Mouse (Mus musculus) R1 (cell line): ENCODE measurements around the gene Dennd4a.

Experiments used
- DNase-seq: peaks from one replicate; pipeline ENCODE4 v3.0.0-alpha.2; 2018; ENCODE audit warnings: low read depth, low spot score

The Dennd4a gene

DNA sequence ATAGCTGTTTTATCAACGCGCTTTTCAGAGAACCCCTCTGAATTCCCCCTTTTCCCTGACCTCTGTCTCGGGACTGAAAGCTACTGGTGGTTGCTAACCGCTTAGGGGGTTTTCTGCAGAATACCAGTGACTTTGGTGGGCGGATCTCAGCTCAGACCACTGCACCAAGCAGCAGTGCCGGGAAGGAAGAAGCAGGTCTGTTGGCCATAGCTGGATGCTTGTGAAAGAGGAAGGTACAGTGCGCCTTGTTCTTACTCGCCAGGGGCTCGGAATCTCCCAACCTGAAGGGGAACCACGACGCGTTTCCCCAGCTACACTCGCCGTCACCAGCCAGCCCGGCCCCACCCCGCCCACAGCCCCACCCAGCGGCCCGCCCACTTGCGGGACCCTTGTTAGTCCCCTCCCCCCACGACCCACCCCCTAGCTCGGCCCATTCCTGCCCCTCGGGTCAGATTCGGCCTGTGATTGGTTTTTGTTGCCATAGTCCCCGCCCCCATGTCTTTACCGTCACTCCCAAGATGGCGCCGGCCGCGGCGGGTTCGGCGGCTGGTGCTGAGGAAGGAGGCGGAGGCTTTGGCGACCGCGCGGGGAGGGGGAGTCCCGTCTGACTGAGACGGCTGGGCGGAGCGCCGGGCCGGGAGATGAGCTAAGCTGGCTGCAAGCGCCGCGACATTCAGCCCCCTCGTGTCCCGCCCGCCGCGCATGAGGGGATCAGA lies at the start of gene Dennd4a:
Gene Dennd4a (plus strand): TSS at position 519 of the 716 bp plus-strand sequence.
- peak; percentile 98 for DNase-seq

DNA sequence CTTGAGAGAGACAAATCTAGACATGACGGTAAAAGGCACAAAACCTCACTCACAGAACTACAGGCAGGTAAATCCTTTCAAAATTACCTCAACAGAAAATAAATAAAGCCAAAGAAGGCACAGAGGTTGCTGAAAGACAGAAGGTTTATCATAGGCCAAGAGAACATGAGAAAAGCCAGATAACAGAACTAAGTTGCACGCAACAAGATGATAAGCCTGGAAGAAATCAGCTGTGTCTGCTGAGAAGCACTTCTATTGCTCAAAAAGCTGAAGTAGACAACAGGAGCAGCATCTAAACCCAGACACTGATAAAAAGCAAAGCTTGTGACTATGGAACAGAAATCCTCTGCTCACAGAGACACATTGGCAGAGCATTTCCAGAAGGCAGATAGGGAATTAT lies 46.3 kb upstream of the Dennd4a start:
- DNase-seq = no peak

DNA sequence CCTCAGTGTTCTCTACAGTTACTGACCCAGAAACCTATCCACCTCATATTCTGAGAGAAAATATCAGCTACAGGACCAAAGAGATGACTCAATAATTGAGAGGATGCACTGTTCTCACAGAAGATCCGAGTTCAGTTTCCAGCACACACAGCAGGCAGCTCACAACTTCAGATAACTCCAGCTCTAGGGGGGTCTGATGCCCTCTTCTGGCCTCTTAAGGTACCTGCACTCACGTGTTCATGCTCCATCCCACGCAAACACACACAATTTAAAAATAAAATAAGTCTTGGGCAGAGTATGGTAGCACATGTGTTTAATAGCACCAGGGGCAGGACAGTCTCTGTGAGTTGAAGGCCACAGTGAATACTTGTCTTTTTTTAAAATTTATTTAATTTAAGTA lies 45.0 kb upstream of the Dennd4a start:
- DNase-seq = peak; percentile 52

DNA sequence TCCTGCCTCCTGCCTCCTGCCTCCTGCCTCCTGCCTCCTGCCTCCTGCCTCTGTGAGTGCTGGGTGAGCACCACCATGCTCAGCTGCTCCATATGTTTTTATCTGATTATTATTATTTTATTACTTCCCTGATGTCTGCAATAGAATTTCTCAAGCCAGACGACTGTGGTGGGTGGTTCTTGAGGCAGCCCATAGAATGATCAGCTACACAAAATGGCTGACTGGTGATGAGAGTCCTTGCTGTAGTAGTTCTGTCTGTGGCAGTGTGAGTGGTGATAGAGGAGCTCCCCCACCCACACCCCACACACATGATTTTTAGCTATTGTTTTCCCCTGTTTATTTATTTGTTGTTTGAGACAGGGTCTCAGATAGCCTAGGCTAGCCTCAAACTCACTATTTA lies 43.3 kb upstream of the Dennd4a start:
- DNase-seq = peak; percentile 31

DNA sequence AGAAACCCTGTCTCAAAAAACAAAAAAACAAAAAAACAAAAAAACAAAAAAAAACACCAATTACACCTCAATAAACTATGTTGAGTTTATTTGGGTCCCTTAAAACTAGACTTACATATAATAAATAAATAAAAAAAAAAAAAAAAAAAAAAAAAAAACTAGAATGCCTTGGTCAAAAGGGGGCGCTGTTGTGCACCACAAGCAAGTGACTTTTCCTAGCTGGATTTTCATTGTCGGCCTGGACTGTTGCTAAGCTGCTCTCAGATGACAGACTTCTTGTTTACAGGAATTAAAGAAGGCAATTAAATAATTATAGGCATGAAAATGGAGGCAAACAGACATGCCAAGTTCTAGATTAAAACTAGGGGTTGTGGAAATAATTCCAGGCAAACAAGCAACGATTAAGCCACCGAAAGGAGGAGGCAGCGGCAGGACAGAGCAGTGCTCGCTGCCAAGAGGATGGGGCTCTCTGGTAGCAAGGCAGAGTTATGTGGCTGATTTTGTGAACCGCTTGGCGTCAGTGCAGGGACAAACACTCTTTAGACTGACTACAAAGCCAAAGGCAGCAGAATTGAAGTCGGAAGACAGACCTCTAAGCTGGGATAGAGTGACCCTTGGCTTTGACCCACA lies 42.0 kb upstream of the Dennd4a start:
- peak; percentile 66 for DNase-seq

DNA sequence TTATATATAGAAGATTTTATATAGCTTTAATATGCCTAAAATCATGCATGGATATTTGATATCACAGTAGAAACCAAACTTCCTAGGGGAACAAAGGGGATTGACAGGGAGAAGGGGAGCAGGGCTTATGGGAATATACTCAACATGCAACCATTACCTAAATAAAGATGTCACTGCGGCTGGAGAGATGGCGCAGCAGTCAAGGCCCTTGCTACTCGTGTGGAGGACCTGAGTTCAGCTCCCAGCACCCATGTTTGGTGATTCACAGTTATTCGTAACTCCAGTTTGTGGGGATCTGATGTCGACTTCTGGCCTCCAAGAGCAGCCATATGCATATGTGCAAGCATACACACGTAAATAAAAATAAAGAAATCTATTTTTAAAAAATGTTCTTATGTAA lies 41.2 kb upstream of the Dennd4a start:
- no peak for DNase-seq

DNA sequence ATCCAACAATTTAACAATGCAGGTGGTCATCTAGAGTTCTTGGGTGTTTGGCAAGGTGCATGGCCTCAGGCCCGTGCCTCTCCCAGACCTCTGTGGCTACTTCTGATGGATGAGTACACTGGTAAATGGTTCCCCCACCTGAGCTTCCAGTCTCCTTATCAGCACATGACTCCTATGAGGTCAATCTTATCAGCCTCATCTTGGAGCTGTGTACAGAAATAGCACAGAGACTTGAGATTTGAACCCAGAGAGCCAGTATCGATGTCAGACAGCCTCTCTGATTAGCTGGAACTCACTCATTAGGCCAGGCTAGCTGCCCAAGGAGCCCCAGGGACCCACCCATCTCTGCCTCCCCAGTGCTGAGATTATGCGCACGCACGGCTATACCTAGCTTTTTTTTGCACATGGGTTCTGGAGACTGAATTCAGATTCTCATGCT lies 40.7 kb upstream of the Dennd4a start:
- no peak for DNase-seq

DNA sequence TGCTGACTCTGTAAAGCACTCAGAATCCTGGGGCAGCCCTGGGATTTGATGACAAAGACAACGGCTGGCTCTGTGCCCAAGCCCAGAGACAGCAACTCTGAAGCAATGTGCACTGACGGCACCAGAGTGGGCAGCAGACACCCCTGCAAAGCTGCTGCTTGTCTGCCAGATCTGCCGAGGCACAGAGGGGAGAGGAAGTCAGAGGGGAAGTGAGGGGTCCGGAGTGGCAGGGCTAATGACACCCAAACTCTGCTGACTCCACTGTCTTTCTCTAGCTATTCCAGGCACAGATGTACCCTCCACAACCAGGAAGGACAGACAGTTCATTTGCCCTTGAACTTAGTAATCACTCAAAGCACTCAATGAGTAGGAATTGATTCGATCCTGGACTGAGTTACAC lies 39.9 kb upstream of the Dennd4a start:
- DNase-seq = no peak

DNA sequence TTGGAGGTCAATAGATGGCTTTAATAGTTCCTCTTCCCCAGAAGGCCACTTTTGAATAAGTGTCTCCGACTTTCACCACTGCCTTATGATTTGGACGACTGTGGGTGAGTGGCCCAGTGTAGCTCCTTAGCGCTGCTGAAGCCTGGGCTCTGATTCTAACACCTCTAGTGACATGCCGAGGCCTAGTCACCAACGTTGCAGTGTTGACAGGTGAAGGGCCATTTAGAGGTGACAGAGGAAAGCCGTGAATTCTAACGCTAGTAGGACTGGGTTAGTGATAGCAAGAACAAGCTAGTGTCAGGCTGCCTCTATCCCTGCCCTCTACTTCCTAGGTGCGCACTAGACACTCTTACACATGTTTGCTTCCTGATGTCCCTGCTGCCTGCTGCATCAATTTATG lies 37.9 kb upstream of the Dennd4a start:
- no peak for DNase-seq

DNA sequence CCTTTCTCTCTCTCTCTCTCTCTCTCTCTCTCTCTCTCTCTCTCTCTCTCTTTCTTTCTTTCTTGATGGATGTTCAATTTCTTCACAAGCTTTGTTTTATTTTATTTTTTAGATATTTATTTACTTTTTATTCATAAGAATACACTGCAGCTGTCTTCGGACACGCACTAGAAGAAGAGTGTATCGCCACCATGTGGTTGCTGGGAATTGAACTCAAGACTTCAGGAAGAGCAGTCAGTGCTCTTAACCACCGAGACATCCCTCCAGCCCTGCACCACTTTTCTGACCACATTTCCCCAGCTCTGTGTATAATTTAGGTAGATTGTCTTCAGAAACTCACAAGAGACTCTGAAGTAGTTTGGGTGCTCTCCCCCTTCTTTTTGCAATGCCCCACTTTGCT lies 37.2 kb upstream of the Dennd4a start:
- DNase-seq = no peak

DNA sequence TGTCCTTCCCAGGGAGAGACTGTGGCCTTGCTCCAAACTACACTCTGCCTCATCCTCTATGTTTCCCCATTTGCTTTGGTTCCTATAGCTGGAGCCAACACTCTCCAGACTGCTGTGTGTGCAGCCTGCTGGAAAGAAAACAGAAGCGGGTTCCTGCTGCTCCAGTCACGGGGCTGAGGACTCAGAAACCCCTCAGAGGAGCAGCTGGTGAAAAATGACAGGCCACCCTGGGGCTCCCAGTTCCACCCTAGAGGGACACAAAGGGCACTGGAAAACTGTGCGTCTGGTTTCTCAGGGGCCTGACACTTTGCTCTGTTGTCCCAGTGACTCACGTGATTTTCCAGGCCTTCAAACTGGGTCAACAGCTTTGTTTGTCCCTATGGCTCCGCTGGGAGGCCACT lies 36.7 kb upstream of the Dennd4a start:
- DNase-seq = no peak

DNA sequence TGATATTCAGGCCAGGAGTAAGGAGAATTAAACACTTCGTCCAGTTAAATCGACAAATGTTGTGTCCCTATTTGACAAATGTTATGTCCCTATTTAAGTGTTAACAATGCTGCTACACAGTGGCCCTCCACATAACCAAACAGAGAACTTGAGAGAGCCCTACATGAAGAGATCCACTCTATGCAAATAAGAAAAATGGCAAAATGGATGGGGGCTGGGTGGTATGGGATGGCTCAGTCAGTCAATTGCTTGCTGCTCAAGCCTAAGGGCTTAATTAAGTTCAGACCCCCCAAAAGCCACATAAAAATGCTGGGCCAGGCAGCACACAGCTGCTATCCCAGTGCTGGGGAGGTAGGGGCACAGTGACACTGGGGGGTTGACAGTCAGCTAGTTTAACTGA lies 36.3 kb upstream of the Dennd4a start:
- DNase-seq = no peak

DNA sequence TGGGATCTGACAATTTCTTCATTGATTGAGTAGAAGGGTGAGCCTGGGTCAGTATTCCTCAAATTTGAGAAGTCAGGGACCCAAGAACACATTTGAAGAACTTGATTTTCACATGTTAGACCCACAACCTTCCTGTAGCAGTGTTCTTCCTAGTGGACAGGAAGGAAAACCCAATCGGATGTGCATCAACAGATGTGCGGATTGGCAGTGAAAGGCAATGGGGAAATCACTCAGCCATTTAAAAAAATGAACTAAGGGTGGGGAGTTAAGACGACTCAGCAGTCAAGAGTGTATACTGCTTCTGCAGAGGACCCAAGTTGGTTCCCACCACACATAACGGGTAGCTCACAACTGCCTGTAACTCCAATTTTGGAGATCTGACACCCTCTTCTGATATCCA lies 35.6 kb upstream of the Dennd4a start:
- no peak for DNase-seq

DNA sequence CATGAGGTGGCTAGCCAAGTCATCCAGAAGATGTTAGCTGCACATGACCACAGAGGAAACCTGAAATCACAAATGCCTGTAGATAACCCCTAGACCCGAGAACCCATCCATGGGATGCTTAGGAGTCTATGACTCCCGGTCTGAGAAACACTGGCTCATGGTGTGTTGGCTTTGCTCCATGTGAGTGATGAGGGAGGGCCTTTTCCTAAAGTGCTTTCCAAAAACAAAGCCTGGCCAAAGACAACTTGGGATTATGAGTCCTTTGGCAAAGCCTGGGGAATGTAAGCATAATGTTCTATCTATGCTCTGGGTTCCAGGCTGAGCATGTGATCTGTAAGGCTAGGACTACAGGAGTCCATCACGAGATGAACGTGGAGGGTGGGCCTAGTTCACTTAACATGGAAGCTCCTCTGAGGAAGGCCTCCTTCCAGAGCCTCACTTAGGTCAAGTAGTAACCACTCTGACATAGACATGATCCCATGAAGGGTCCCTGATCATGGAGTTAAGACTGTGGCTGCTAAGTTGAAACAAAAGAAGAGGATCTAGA lies 33.6 kb upstream of the Dennd4a start:
- no peak for DNase-seq

DNA sequence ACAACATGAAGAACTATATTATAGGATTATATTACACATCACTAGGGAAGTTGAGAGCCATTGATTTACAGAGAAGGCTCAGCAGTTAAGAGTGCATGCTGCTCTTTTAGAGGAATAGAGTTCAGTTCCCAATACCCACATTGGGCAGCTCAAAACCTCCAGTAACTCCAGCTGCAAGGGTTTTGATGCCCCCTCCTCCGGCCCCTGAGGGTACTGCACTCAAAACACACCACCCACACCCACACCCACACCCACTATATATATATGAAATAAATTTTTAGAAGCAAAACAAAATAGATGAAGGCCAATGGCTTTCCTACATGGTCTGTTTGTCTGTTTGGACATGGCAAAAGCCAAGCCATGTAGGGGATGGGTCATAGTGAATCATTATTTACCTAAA lies 33.0 kb upstream of the Dennd4a start:
- peak; percentile 37 for DNase-seq

DNA sequence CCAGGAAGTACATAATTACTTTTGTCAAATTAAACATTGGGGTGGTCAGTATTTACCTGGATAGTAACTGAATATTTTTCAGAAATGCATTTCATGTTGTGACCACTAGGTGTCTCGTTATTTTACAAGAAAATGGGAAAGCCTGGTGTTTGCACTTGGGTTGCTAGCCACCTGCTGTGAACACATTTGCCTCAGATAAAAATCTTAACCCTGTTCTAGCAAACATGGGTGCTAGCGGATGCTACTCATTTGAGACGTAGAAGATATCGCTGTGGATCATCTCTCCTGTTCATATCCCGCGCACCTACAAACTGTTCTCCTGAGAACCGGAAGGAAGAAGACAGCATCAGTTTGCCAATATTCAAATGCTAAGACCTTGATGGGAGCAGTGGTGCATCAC lies 31.5 kb upstream of the Dennd4a start:
- peak; percentile 61 for DNase-seq

DNA sequence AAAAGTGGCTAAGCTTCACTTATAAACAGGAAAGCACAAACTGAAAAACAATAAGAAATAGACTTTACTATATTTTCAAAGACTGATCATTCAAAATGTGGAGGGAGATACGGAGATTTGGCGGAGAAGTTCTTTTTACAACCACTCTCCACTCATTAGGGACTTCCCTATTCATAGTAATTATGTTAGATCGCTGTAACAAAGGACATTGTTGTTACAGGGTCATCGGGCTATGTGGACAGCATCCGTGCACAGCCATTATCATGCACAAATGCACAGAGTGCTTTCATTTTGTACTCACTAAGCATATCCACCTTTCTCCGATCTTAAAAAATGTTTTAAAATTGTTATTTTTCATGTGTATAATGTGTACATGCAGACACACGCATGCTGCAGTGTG lies 27.6 kb upstream of the Dennd4a start:
- DNase-seq = no peak

DNA sequence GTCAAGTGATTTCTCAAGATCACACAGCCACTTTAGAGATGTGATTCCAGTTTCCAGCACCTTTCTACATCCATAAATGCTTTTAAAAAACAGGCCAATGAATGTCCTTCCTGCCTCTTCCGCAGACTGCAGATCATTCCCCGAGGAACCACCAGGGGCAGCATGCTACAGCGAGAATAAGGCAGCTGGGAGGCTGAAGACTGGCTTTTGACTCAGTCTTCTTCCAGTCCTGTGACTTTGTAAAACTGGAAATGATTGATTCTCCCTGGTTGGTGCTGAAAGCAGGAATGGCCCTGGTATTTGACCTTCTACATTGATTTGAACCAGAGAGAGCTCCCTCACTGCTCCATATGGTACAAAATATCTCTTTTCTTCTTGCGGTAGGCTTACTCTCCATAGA lies 26.3 kb upstream of the Dennd4a start:
- peak; percentile 67 for DNase-seq

DNA sequence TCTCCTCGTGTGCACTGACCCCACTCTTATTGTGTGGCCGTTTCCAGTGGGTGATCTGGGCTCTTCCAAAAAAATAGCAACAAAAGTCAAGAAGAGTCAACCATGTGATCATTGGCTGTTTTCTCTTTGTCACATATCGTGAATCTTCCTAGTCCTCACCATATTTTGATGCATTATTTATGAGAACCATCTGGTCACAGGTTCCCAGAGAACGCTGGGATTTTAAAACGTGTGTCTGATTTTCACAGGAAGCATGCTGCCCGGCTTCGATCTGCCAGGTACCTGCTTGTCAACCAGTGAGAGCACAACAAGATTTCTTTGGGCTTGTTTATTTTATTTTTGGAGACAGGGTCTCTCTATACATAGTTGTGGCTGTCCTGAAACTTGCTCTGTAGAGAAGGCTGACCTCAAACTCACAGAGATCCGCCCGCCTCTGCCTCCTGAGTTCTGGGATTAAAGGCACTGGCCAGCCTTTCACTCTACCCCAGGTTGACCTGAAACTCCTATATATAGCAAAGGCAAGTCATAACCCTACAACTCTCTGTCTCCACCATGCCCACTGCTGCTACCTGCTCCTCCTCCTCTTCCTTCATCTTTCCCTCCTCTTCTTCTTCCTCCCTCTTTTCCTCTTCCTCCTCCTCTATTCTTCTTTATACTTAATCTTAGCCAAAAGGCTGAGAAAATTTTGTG lies 24.8 kb upstream of the Dennd4a start:
- no peak for DNase-seq

DNA sequence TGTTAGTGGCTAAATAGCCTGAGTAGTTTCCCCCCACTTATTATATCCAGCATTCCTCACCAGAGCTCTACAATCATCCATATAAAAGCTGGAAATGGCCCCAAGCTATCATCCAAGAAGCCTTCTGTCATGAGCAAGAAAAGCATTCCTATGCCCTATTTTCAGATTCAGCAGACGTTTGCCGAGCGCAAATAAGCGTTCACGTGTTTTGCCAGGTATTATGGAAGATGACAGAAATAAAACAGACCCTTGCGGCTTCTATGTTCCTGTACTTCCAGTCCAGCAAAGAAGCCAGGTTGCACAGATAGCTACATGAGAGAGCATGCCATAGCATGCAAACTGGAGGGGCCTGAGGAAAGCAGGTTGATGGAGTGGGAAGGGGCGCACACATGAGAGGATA lies 23.1 kb upstream of the Dennd4a start:
- DNase-seq = no peak

DNA sequence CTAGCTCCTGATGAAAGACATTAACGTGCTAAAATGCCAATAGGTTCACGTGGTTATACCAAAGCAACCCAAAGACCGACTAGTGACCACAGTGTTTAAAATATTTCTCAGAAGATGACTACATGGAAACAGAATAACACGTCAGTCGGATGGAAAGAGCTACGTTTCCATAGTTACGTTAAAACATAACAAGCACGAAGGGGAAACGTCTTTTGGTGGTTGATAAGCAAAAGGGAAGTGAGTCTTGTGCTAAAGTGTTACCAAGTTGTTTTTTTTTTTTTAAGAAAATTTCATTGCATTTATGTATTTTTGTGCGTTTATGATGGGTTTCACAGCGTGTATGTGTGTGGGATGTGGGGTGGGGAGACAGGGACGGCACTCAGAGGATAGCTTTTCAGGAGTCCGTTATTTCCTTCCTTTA lies 21.8 kb upstream of the Dennd4a start:
- no peak for DNase-seq

DNA sequence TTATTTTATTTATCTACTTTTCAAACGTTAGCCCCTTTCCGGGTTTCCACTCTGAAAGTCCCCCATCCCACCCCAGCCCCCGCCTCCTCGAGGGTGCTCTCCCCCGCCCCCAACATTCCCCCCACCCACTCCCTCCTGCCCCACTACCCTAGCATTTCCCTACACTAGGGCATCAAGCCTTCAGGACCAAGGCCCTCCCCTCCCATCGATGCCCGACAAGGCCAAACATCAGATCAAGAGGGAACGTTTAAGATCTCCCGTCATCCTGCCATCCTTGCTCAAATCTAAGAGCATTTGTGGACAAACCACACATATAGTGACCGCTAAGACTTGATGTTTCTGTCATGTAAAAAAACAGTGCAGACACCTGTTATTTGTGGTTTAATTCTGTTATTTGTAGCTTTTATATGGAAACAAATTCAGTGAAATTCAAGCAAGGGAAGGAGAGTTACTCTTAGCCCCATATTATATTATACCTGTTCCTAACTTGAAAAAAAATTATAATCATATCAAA lies 21.2 kb upstream of the Dennd4a start:
- DNase-seq = no peak
